Mouse (Mus musculus) liver, embryonic 14.5 days (tissue): ENCODE data around the gene Tmem181a.
"Not testable (repeated sequence)": the region's sequence is repeated elsewhere in the genome, so short reads cannot be mapped to it uniquely, and the experiment has no call there.

Source experiments
- CTCF ChIP-seq: IDR thresholded peaks from 2 replicates; pipeline ENCODE4 v1.5.1; 2016; ENCODE audit warnings: antibody characterized with exemption, low read depth, control low read depth
- EP300 ChIP-seq: IDR thresholded peaks from 2 replicates; pipeline ENCODE4 v1.6.1; 2016; ENCODE audit warnings: antibody characterized with exemption, low read depth

- not testable (repeated sequence) for TF ChIP-seq EP300, CTCF
These were observed 49.1 kb downstream of the Tmem181a start for GRCm38 (mm10) chr17:6305656-6306270.
